Mouse (Mus musculus) lung, embryonic 14.5 days (tissue): ENCODE data around the gene Med4. TPM values are rescaled to one million over a fixed set of nuclear protein-coding genes. Genes with fewer than 3 reads are reported as not detected.
"Not testable (repeated sequence)": the region's sequence is repeated elsewhere in the genome, so short reads cannot be mapped to it uniquely, and the experiment has no call there.

Experiments used
- ATAC-seq: fragments of 200-750 bp; cut with Nextera tagmentation; 2 replicates; pipeline ENCODE4 v1.8.0; 2017; ENCODE audit warnings: mild to moderate bottlenecking, moderate TSS enrichment, moderate library complexity; ENCODE audit not compliant: insufficient read depth
- DNase-seq: peaks from one replicate; pipeline ENCODE4 v3.0.0-alpha.2; 2015
- H3K27ac ChIP-seq: fragments of 300-500 bp; sonication (generic); 2 replicates; pipeline ENCODE4 v1.5.1; 2014; ENCODE audit warnings: low read depth, mild to moderate bottlenecking, moderate library complexity
- H3K27me3 ChIP-seq: fragments of 300-500 bp; sonication (generic); 2 replicates; pipeline ENCODE4 v1.6.1; 2014; ENCODE audit warnings: low read length, control low read depth; ENCODE audit not compliant: insufficient read depth
- H3K36me3 ChIP-seq: fragments of 300-500 bp; sonication (generic); 2 replicates; pipeline ENCODE4 v1.6.1; 2014; ENCODE audit warnings: control low read depth; ENCODE audit not compliant: insufficient read depth
- H3K4me1 ChIP-seq: fragments of 300-500 bp; sonication (generic); 2 replicates; pipeline ENCODE4 v1.6.1; 2014; ENCODE audit warnings: antibody characterized with exemption, control low read depth; ENCODE audit not compliant: insufficient read depth
- H3K4me2 ChIP-seq: fragments of 300-500 bp; sonication (generic); 2 replicates; pipeline ENCODE4 v1.6.1; 2014; ENCODE audit warnings: mild to moderate bottlenecking
- H3K4me3 ChIP-seq: fragments of 300-500 bp; sonication (generic); 2 replicates; pipeline ENCODE4 v1.5.1; 2014; ENCODE audit warnings: low read depth, low read length
- H3K9ac ChIP-seq: fragments of 300-500 bp; sonication (generic); 2 replicates; pipeline ENCODE4 v1.6.1; 2014
- H3K9me3 ChIP-seq: fragments of 300-500 bp; sonication (generic); 2 replicates; pipeline ENCODE4 v1.6.1; 2016; ENCODE audit warnings: low read depth, low read length, control low read depth
- CTCF ChIP-seq: IDR thresholded peaks from 2 replicates; pipeline ENCODE4 v1.5.1; 2016; ENCODE audit warnings: antibody characterized with exemption, low read depth
- WGBS: fragments of 180-500 bp; shearing (Covaris S2); extraction: QIAGEN DNeasy Blood & Tissue Kit; methylation state at CpG from one replicate; pipeline ENCODE4 v1.1.7; 2014; 5-methylcytosine and 5-hydroxymethylcytosine counted together
- polyA plus RNA-seq: library from polyadenylated mRNA; unstranded; fragments of >200 nt; fragmentation: Nextera tagmentation; extraction: Ambion mirVana; gene quantifications from 2 replicates; pipeline ENCODE4 v1.2.1, GENCODE M21; 2014

The Med4 gene
- polyA plus RNA-seq, 1 experiment from 2014 or later = 91.8 TPM

- no peak for DNase-seq
- no peak for ATAC-seq
Measured at GRCm38 (mm10) chr14:73508630-73509395, 1.0 kb upstream of the Med4 start.

GRCm38 (mm10) chr14:73524136-73524535 lies 14.3 kb downstream of the Med4 start:
- H3K36me3 ChIP-seq = no peaks in the 10 kb centered on the region
- peak overlapping the region; percentile 56; the same call in 1 of the 2 replicates for H3K4me2 ChIP-seq
- 0 out of 2 replicates have a peak overlapping the region, but pooled peaks have one; percentile 50 for H3K4me3 ChIP-seq
- H3K9ac ChIP-seq = peak overlapping the region; percentile 40; the same call in 1 of the 2 replicates
- H3K9me3 ChIP-seq = no peaks in the 10 kb centered on the region
- no peak for DNase-seq
- WGBS = 73% methylated on average over 3 of the region's 3 CpGs
- H3K27ac ChIP-seq = no peak overlapping the region
- no peaks in the 10 kb centered on the region for H3K27me3 ChIP-seq
- ATAC-seq = no peak
- no peaks in the 10 kb centered on the region for H3K4me1 ChIP-seq
- no peak for TF ChIP-seq CTCF

More at GRCm38 (mm10) chr14:73508630-73509395, 1.0 kb upstream of the Med4 start:
- Histone ChIP-seq H3K27me3 (no peaks in the 10 kb centered on the region), H3K4me1 (peaks cover 5% of the 10 kb centered on the region), H3K4me3 (no peak overlapping the region), H3K4me2 (no peak overlapping the region), H3K9ac (no peak overlapping the region), H3K36me3 (peaks cover 20% of the 10 kb centered on the region), H3K27ac (no peak overlapping the region), H3K9me3 (no peaks in the 10 kb centered on the region)
- WGBS = 90% methylated on average over 6 of the region's 6 CpGs
- TF ChIP-seq CTCF = no peak

- TF ChIP-seq CTCF = peak; percentile 99
- Histone ChIP-seq H3K4me3 (peak within 1 kb of the TSS; percentile 50), H3K9ac (peak within 1 kb of the TSS; percentile 54), H3K27me3 (no peaks in the 10 kb centered on the region), H3K4me1 (no peaks in the 10 kb centered on the region), H3K9me3 (no peaks in the 10 kb centered on the region), H3K27ac (peak within 1 kb of the TSS; percentile 88), H3K4me2 (peak within 1 kb of the TSS; percentile 56), H3K36me3 (no peaks in the 10 kb centered on the region)
- DNase-seq (peak; percentile 99), ATAC-seq (peak; percentile 100)
- under 1% methylated on average over 37 of the region's 41 CpGs for WGBS
Measured at GRCm38 (mm10) chr14:73524766-73525448, 15.1 kb downstream of the Med4 start, which contains the start of gene Sucla2. Gene Sucla2 (plus strand): TSS chr14:73525319.

- WGBS = 76% methylated on average over 3 of the region's 3 CpGs
- not testable (repeated sequence) for H3K9me3 ChIP-seq, H3K4me3 ChIP-seq, H3K27me3 ChIP-seq, ATAC-seq, DNase-seq, H3K36me3 ChIP-seq, H3K4me1 ChIP-seq, H3K27ac ChIP-seq, H3K4me2 ChIP-seq, H3K9ac ChIP-seq
Measured at GRCm38 (mm10) chr14:73528661-73529060, 18.8 kb downstream of the Med4 start.

GRCm38 (mm10) chr14:73533755-73534465 lies 24.1 kb downstream of the Med4 start:
- WGBS = 63% methylated on average over 6 of the region's 6 CpGs
- no peaks in the 10 kb centered on the region for H3K27me3 ChIP-seq
- H3K4me1 ChIP-seq = no peaks in the 10 kb centered on the region
- no peaks in the 10 kb centered on the region for H3K36me3 ChIP-seq
- no peak overlapping the region for H3K4me2 ChIP-seq
- no peak for ATAC-seq
- no peak overlapping the region for H3K4me3 ChIP-seq
- TF ChIP-seq CTCF = no peak
- H3K9me3 ChIP-seq = no peaks in the 10 kb centered on the region
- DNase-seq = no peak
- H3K9ac ChIP-seq = no peak overlapping the region
- no peak overlapping the region for H3K27ac ChIP-seq

- DNase-seq = no peak
- H3K9me3 ChIP-seq = no peaks in the 10 kb centered on the region
- no peaks in the 10 kb centered on the region for H3K27me3 ChIP-seq
- no peak overlapping the region for H3K4me3 ChIP-seq
- no peak for TF ChIP-seq CTCF
- no peaks in the 10 kb centered on the region for H3K36me3 ChIP-seq
- H3K4me1 ChIP-seq = no peaks in the 10 kb centered on the region
- H3K9ac ChIP-seq = no peak overlapping the region
- no peak overlapping the region for H3K27ac ChIP-seq
- WGBS = 83% methylated on average over 2 of the region's 2 CpGs
- no peak overlapping the region for H3K4me2 ChIP-seq
- ATAC-seq = no peak
Measured at GRCm38 (mm10) chr14:73535641-73536040, 25.8 kb downstream of the Med4 start.

GRCm38 (mm10) chr14:73543781-73544180 lies 34.0 kb downstream of the Med4 start:
- WGBS = 72% methylated on average over 6 of the region's 6 CpGs
- Histone ChIP-seq H3K27ac (no peak overlapping the region), H3K4me2 (no peak overlapping the region), H3K4me1 (no peaks in the 10 kb centered on the region), H3K9ac (no peak overlapping the region), H3K36me3 (no peaks in the 10 kb centered on the region), H3K27me3 (no peaks in the 10 kb centered on the region), H3K4me3 (no peak overlapping the region), H3K9me3 (no peaks in the 10 kb centered on the region)
- ATAC-seq (no peak), DNase-seq (no peak)
- TF ChIP-seq CTCF = no peak
